In the genomic region with DNA sequence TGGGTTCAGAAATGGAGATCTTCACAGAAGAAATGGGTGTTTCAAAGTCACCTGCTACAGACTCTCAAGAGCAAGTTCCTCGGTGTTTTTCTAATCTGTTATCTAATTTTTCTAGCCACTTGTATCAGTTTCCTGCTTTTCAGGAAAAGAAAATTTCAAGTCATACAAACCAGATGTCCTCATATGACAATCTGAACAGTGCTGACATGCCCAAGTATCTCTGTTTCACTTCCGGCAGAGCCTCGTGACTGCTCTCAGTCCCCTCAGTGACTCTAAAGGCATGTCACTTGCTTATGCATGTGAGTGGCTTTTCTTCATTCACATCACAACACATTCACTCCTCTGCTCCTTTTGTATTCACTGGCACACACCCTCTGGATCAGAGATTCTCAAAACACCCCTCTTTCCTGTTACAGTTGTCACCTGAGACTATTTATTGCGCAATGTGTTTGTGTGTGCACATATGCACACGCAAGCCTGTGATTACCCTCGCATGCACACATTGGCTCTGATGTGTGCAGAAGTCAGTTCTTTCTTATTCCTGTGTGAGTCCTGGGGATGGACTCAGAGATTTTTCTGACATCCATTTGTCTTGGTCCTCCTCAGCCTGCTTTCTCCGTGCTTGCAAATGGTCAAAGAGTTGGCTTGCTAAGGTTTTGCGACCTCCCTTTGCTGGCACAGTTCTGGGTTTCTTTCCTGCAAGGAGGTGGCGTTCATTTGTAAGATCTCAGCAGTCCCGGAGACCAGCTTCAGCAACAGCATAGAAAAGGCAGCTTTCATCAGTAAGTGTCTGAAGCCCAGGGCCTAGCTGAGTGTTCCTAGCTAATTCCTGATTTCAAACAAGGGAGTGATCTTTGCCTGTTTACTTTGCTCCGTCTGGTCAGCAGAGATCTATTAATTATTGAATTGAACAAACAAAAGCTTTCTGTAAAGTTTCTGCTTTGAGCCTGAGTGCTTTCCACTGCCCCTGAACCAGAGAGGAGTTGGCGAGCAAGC, we compare ENCODE assay signal across 12 mouse cellular contexts.
DNase-seq lines count a peak whose midpoint lies in the region; ATAC-seq and TF ChIP-seq lines count a peak whose summit lies in the region.
"Had no signal": no experiment of that assay in that cellular context is flagged by ENCODE, and none has a peak within 500 bp of the region (broad histone marks: within the 10 kb centered on the region; RNA-seq: fewer than 3 reads in every experiment).

No protein-coding gene starts in this region.

- no peaks in the 10 kb centered on the region; the same call in 1 of the 2 replicates for H3K4me1 ChIP-seq in liver, embryonic 11.5 days (replicated peaks; ENCODE audit: control insufficient read depth, insufficient read depth, low read length)
- peaks cover 0 to 8% of the 10 kb centered on the region in 2 experiments; a peak in 1 of 4 replicates for H3K4me1 ChIP-seq in liver, embryonic 14.5 days (replicated peaks; ENCODE audit: control insufficient read depth in 2 of 2, insufficient read depth in 2 of 2, low read length in 1 of 2)
- H3K4me1 ChIP-seq in stomach, embryonic 16.5 days (ENCODE audit: control insufficient read depth, insufficient read depth, low read length): peaks cover 10% of the 10 kb centered on the region; the same call in 1 of the 2 replicates

- WGBS in liver, embryonic 11.5 days: 70% methylated on average over 12 of the region's 12 CpGs
- 55% methylated on average over 12 of the region's 12 CpGs for WGBS in liver, embryonic 14.5 days (ENCODE audit: insufficient replicate concordance)
- 48% methylated on average over 12 of the region's 12 CpGs for WGBS in stomach, embryonic 16.5 days

- TF ChIP-seq EP300 in liver, embryonic 14.5 days (IDR thresholded peaks at IDR 0.05; ENCODE audit: low read depth): no peak

- no peak overlapping the region for H3K4me2 ChIP-seq in liver, embryonic 11.5 days
- H3K4me2 ChIP-seq in liver, embryonic 14.5 days (ENCODE audit: low read depth): no peak overlapping the region
- no peak overlapping the region for H3K4me2 ChIP-seq in stomach, embryonic 16.5 days (ENCODE audit: low read depth, low read length)
- H3K4me2 ChIP-seq: heart, embryonic 11.5 days had no signal

- no peaks in the 10 kb centered on the region for H3K36me3 ChIP-seq in liver, embryonic 11.5 days (ENCODE audit: control insufficient read depth, insufficient read depth, low read length)
- no peaks in the 10 kb centered on the region for H3K36me3 ChIP-seq in liver, embryonic 14.5 days (replicated peaks; ENCODE audit: control insufficient read depth, insufficient read depth, low read depth)
- no peaks in the 10 kb centered on the region for H3K36me3 ChIP-seq in stomach, embryonic 16.5 days (ENCODE audit: control insufficient read depth, insufficient read depth, low read length)

- no peak overlapping the region for H3K9ac ChIP-seq in liver, embryonic 11.5 days (ENCODE audit: low read depth, low read length)
- H3K9ac ChIP-seq in liver, embryonic 14.5 days (replicated peaks): no peak overlapping the region
- no peak overlapping the region for H3K9ac ChIP-seq in stomach, embryonic 16.5 days (ENCODE audit: low read length)

- no peak overlapping the region for H3K4me3 ChIP-seq in liver, embryonic 11.5 days (ENCODE audit: low read depth, low read length)
- no peak overlapping the region for H3K4me3 ChIP-seq in liver, embryonic 14.5 days (ENCODE audit: insufficient read depth in 1 of 2, low read depth in 2 of 2, low read length in 2 of 2)
- no peak overlapping the region for H3K4me3 ChIP-seq in stomach, embryonic 16.5 days (replicated peaks; ENCODE audit: low read length)

- no peaks in the 10 kb centered on the region for H3K27me3 ChIP-seq in liver, embryonic 11.5 days (replicated peaks; ENCODE audit: control insufficient read depth, insufficient read depth, low read length)
- H3K27me3 ChIP-seq in liver, embryonic 14.5 days (ENCODE audit: control insufficient read depth, insufficient read depth, low read length): no peaks in the 10 kb centered on the region
- no peaks in the 10 kb centered on the region for H3K27me3 ChIP-seq in stomach, embryonic 16.5 days (ENCODE audit: control insufficient read depth, insufficient read depth, low read length)

- no peak for DNase-seq in liver, embryonic 11.5 days (ENCODE audit: low spot score)
- DNase-seq in liver (no peak), MEL-GATA-1-ER (ENCODE audit: extremely low read depth, low read depth) (peak; percentile 14)
- no peak for DNase-seq in liver, embryonic 14.5 days (ENCODE audit: low read depth in 3 of 3, low spot score in 3 of 3)
- no peak for DNase-seq in gastrocnemius, postnatal 25 days
- DNase-seq in thymus, postnatal 10 days (ENCODE audit: low spot score in 2 of 2): no peak
- DNase-seq in kidney, adult 18-20 months: no peak
- DNase-seq: cerebellum, adult 2 months; kidney, postnatal 14 days; right cerebral cortex, postnatal 25 days had no signal

- no peak for TF ChIP-seq CTCF in liver, embryonic 14.5 days (IDR thresholded peaks at IDR 0.05; ENCODE audit: low read depth)

- H3K9me3 ChIP-seq in liver, embryonic 11.5 days (ENCODE audit: control insufficient read depth, low read length): no peaks in the 10 kb centered on the region
- no peaks in the 10 kb centered on the region for H3K9me3 ChIP-seq in liver, embryonic 14.5 days (ENCODE audit: control insufficient read depth, low read length)
- H3K9me3 ChIP-seq in stomach, embryonic 16.5 days (replicated peaks; ENCODE audit: control insufficient read depth, low read length): no peaks in the 10 kb centered on the region

- no peak for ATAC-seq in liver, embryonic 11.5 days (replicated peaks; ENCODE audit: low FRiP score)
- ATAC-seq in liver, embryonic 14.5 days (ENCODE audit: insufficient read depth): peak; percentile 26; the same call in 1 of the 2 replicates
- ATAC-seq in stomach, embryonic 16.5 days (ENCODE audit: insufficient read depth, low FRiP score): peak; percentile 84

- peak overlapping the region; percentile 25; the same call in 1 of the 2 replicates for H3K27ac ChIP-seq in liver, embryonic 11.5 days (ENCODE audit: low read depth, low read length)
- no peak overlapping the region for H3K27ac ChIP-seq in liver, embryonic 14.5 days
- H3K27ac ChIP-seq in stomach, embryonic 16.5 days (ENCODE audit: low read length): peak overlapping the region; percentile 34
